Mouse (Mus musculus): ENCODE data around the gene Tenm2. TPM values are rescaled to one million over a fixed set of nuclear protein-coding genes. Genes with fewer than 3 reads are reported as not detected.

Tenm2 gene
- total and polyA plus RNA-seq, 3 experiments: not detected

GRCm38 (mm10) chr11:37186132-37186531 lies 49.6 kb downstream of the Tenm2 start:
- Histone ChIP-seq H3K9me3 (replicated peaks; ENCODE audit: low read length) (peaks cover 35% of the 10 kb centered on the region), H3K9ac (ENCODE audit: insufficient read depth, low read depth) (no peak overlapping the region), H3K79me2 (replicated peaks; ENCODE audit: control insufficient read depth, extremely low read depth, insufficient read depth, poor library complexity, severe bottlenecking) (no peaks in the 10 kb centered on the region), H3K4me3 (replicated peaks in 1 of 3; ENCODE audit: low read depth in 2 of 3, low read length in 2 of 3, poor library complexity in 1 of 3) (no peak overlapping the region), H3K27me3 (replicated peaks) (no peaks in the 10 kb centered on the region), H3K36me3 (replicated peaks in 1 of 2; ENCODE audit: control insufficient read depth in 1 of 2, insufficient read depth in 1 of 2, low read length in 1 of 2) (no peaks in the 10 kb centered on the region), H3K4me2 (ENCODE audit: insufficient read depth, low read depth, poor library complexity, severe bottlenecking) (no peak overlapping the region), H3K27ac (ENCODE audit: insufficient read depth, low read depth) (no peak overlapping the region), H3K4me1 (ENCODE audit: control insufficient read depth in 1 of 2, insufficient read depth in 2 of 2) (no peaks in the 10 kb centered on the region)
- DNase-seq (ENCODE audit: extremely low read depth): no peak
- TF ChIP-seq RAD21 (IDR thresholded peaks at IDR 0.05; ENCODE audit: low read depth, low read length) (peak; percentile 24), SMC3 (IDR thresholded peaks at IDR 0.05; ENCODE audit: low read depth, low read length) (peak; percentile 9; the same call in 1 of the 2 replicates), NRF1 (IDR thresholded peaks at IDR 0.05; ENCODE audit: low read depth, low read length) (no peak), CTCF (conservative IDR thresholded peaks at IDR 0.05 in 1 of 2, IDR thresholded peaks at IDR 0.05 in 1 of 2; ENCODE audit: low read depth in 2 of 2, low read length in 2 of 2) (peak in 1 of 2 experiments; percentile 34; a peak in 1 of 4 replicates)
- in situ Hi-C loops (cut with MboI; ENCODE audit: low pct_ligation_motif_present, low pct_unique_long_range_greater_than_20kb, low sequenced_read_pairs): no loop called here
- dilution Hi-C loops (cut with MboI; ENCODE audit: extremely low pct_ligation_motif_present, extremely low pct_unique_long_range_greater_than_20kb, low sequenced_read_pairs): no loop called here

GRCm38 (mm10) chr11:37177426-37177825 lies 58.3 kb downstream of the Tenm2 start:
- H3K27me3 ChIP-seq (replicated peaks): no peaks in the 10 kb centered on the region
- dilution Hi-C loops (cut with MboI; ENCODE audit: extremely low pct_ligation_motif_present, extremely low pct_unique_long_range_greater_than_20kb, low sequenced_read_pairs) (no loop called here), in situ Hi-C loops (cut with MboI; ENCODE audit: low pct_ligation_motif_present, low pct_unique_long_range_greater_than_20kb, low sequenced_read_pairs) (no loop called here)
- no peak overlapping the region for H3K9ac ChIP-seq (ENCODE audit: insufficient read depth, low read depth)
- H3K79me2 ChIP-seq (replicated peaks; ENCODE audit: control insufficient read depth, extremely low read depth, insufficient read depth, poor library complexity, severe bottlenecking): no peaks in the 10 kb centered on the region
- no peak overlapping the region for H3K27ac ChIP-seq (ENCODE audit: insufficient read depth, low read depth)
- TF ChIP-seq USF1 (IDR thresholded peaks at IDR 0.05; ENCODE audit: low read depth, low read length): no peak
- TF ChIP-seq ZNF384 (IDR thresholded peaks at IDR 0.05; ENCODE audit: low read depth, low read length): no peak
- TF ChIP-seq USF2 (conservative IDR thresholded peaks at IDR 0.05; ENCODE audit: low read depth, low read length): no peak
- no peak for TF ChIP-seq ZKSCAN1 (IDR thresholded peaks at IDR 0.05; ENCODE audit: borderline replicate concordance, low read depth, low read length)
- TF ChIP-seq UBTF (IDR thresholded peaks at IDR 0.05; ENCODE audit: low read depth, low read length): no peak
- TF ChIP-seq ELF1 (IDR thresholded peaks at IDR 0.05; ENCODE audit: low read depth, low read length): no peak
- TF ChIP-seq BHLHE40 (IDR thresholded peaks at IDR 0.05; ENCODE audit: low read depth, low read length): no peak
- TF ChIP-seq MEF2A (IDR thresholded peaks at IDR 0.05; ENCODE audit: borderline replicate concordance, low read depth, low read length): no peak
- no peak for TF ChIP-seq PAX5 (IDR thresholded peaks at IDR 0.05; ENCODE audit: low read length)
- no peak for TF ChIP-seq MXI1 (IDR thresholded peaks at IDR 0.05; ENCODE audit: low read depth, low read length)
- no peak for TF ChIP-seq ZMIZ1 (IDR thresholded peaks at IDR 0.05; ENCODE audit: low read depth, low read length)
- TF ChIP-seq RCOR1 (conservative IDR thresholded peaks at IDR 0.05; ENCODE audit: low read depth, low read length): no peak
- no peak for TF ChIP-seq MAFK (IDR thresholded peaks at IDR 0.05; ENCODE audit: insufficient replicate concordance, low read length)
- TF ChIP-seq CHD2 (IDR thresholded peaks at IDR 0.05; ENCODE audit: low read length): no peak
- H3K4me3 ChIP-seq (replicated peaks in 1 of 3; ENCODE audit: low read depth in 2 of 3, low read length in 2 of 3, poor library complexity in 1 of 3): no peak overlapping the region
- H3K4me1 ChIP-seq (ENCODE audit: control insufficient read depth in 1 of 2, insufficient read depth in 2 of 2): no peaks in the 10 kb centered on the region
- no peak overlapping the region for H3K4me2 ChIP-seq (ENCODE audit: insufficient read depth, low read depth, poor library complexity, severe bottlenecking)
- no peaks in the 10 kb centered on the region for H3K36me3 ChIP-seq (replicated peaks in 1 of 2; ENCODE audit: control insufficient read depth in 1 of 2, insufficient read depth in 1 of 2, low read length in 1 of 2)
- no peak for DNase-seq (ENCODE audit: extremely low read depth)
- peaks cover 55% of the 10 kb centered on the region for H3K9me3 ChIP-seq (replicated peaks; ENCODE audit: low read length)
